Mouse (Mus musculus) stomach, embryonic 15.5 days (tissue): Measurements from ENCODE around the gene AU040320. TPM values are rescaled to one million over a fixed set of nuclear protein-coding genes. Genes with fewer than 3 reads are reported as not detected.

Experiments
- ATAC-seq: fragments of 200-750 bp; cut with Nextera tagmentation; 2 replicates; pipeline ENCODE4 v1.8.0; 2017; ENCODE audit warnings: low read depth, moderate number of reproducible peaks, moderate TSS enrichment; ENCODE audit not compliant: insufficient read depth, low FRiP score
- H3K27ac ChIP-seq: fragments of 300-500 bp; sonication (generic); 2 replicates; pipeline ENCODE4 v1.5.1; 2015; ENCODE audit warnings: mild to moderate bottlenecking, inconsistent platforms
- H3K27me3 ChIP-seq: fragments of 300-500 bp; sonication (generic); replicated peaks from 2 replicates; pipeline ENCODE4 v1.6.1; 2015; ENCODE audit warnings: inconsistent platforms
- H3K36me3 ChIP-seq: fragments of 300-500 bp; sonication (generic); 2 replicates; pipeline ENCODE4 v1.6.1; 2015; ENCODE audit warnings: inconsistent platforms
- H3K4me1 ChIP-seq: fragments of 300-500 bp; sonication (generic); 2 replicates; pipeline ENCODE4 v1.6.1; 2015; ENCODE audit warnings: inconsistent platforms
- H3K4me2 ChIP-seq: fragments of 300-500 bp; sonication (generic); 2 replicates; pipeline ENCODE4 v1.6.1; 2015; ENCODE audit warnings: mild to moderate bottlenecking, inconsistent platforms
- H3K4me3 ChIP-seq: fragments of 300-500 bp; sonication (generic); replicated peaks from 2 replicates; pipeline ENCODE4 v1.5.1; 2015; ENCODE audit warnings: inconsistent platforms
- H3K9ac ChIP-seq: fragments of 300-500 bp; sonication (generic); 2 replicates; pipeline ENCODE4 v1.6.1; 2015; ENCODE audit warnings: inconsistent platforms
- H3K9me3 ChIP-seq: fragments of 300-500 bp; sonication (generic); 2 replicates; pipeline ENCODE4 v1.6.1; 2016; ENCODE audit warnings: inconsistent platforms
- WGBS: fragments of 180-500 bp; shearing (Covaris S2); methylation state at CpG from one replicate; pipeline ENCODE4 v1.1.7; 2015; 5-methylcytosine and 5-hydroxymethylcytosine counted together
- polyA plus RNA-seq: library from polyadenylated mRNA; unstranded; fragments of >200 nt; fragmentation: Nextera tagmentation; extraction: Ambion mirVana; gene quantifications from 2 replicates; pipeline ENCODE4 v1.2.1, GENCODE M21; 2015

The AU040320 gene
- polyA plus RNA-seq: 20.2 and 29.9 TPM in 2 replicates

DNA sequence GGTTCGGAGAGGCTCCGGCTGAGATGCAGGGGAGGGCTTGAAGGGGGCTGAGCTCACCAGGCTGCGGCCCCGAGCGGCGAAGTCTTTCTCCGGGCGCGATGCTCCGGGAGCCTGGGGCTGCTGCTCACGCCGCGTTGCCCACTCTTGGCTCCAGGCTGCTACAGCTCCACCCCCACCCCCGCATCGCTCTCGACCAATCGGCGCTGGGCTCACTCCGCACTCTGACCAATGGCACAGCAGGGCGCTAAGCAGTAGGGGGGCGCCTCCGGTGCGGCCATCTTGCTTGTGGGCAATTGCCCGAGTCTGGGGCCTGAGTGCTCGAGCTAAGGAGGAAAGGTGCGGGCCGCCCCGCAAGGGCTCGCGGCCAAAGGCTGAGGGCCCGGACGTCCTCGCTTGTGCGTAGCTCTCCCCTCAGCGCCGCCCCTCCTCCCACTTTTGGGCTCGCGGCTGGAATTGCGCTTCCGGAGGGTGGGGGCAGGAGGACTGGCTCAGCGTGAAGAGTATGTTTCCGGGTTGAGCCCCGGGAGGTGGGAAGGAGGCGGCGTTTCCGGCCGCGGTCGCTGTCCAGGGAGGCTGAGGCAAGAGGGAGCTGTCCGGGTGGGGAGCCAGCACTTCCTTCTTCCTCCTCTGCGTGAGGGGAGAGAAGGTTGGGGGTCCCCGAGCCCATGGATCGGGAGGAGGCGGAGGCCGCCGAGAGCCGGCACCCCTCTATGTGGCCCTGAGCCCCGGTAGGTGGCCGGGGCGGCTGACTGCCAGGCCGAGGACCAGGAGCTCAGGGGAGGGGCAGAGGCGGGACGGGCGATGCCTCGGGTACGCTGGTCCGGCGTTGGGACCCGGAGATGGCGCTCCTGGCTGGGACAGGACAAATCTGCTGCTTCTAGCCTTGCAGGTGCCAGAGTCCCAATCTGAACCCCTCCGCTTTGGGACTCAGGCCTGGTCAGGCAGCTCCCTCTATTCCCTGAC is at the start of gene AU040320, which contains the start of gene Ncdn:
Gene AU040320, plus strand, starts transcription at position 277 of the 963 bp plus-strand sequence.
Gene Ncdn, minus strand, starts transcription at position 171 of the 963 bp plus-strand sequence.
- Histone ChIP-seq H3K4me2 (peak within 1 kb of the TSS; percentile 98), H3K36me3 (peaks cover 5% of the 10 kb centered on the region), H3K4me1 (peaks cover 33% of the 10 kb centered on the region), H3K27me3 (no peaks in the 10 kb centered on the region), H3K9me3 (no peaks in the 10 kb centered on the region), H3K4me3 (peak within 1 kb of the TSS; percentile 79), H3K27ac (peak within 1 kb of the TSS; percentile 98), H3K9ac (peak within 1 kb of the TSS; percentile 86)
- peak; percentile 98 for ATAC-seq
- WGBS: under 1% methylated on average over 69 of the region's 71 CpGs

DNA sequence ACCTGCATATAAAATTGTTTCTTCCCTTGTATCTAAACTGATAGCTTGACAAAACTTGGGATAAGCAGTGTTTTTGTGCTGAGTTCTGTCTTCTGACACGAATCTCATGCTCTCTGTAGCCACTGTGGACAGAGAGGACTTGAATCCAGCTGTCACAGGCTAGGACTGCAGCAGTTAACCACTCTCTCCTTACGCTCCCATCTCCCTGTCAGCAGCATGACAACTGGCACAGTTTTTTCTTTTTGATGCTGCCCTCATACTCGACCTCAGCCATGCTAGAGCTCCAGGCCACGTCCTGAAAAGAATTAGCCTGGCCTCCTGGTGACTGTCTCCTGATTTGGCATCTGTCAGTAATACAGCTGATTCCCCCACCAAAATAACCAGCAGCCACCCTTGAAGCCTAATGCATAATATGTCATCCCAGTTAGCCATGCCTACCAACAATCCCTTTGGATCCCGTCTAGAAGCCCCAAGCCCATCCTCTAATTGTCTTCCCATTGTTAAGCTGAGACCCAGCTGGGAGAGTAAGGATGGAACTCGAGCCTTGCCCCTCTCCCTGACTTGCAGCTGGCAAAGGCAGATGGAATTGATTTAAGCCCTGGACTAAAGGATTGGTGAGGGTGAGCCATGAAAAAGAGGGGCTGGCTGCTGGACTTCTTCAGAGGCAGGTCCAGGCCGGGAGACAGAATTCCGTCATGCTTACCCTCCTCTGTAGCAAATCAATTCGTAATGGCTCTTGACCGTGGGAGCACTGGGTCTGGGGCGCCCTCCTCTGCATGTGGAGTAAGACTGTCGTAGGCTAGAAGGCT is 46.5 kb upstream of the AU040320 start:
- H3K36me3 ChIP-seq: peaks cover 52% of the 10 kb centered on the region
- no peaks in the 10 kb centered on the region for H3K9me3 ChIP-seq
- no peak overlapping the region for H3K4me2 ChIP-seq
- no peak for ATAC-seq
- H3K4me3 ChIP-seq: no peak overlapping the region
- no peak overlapping the region for H3K9ac ChIP-seq
- 82% methylated on average over 12 of the region's 12 CpGs for WGBS
- no peak overlapping the region for H3K27ac ChIP-seq
- no peaks in the 10 kb centered on the region for H3K4me1 ChIP-seq
- no peaks in the 10 kb centered on the region for H3K27me3 ChIP-seq

DNA sequence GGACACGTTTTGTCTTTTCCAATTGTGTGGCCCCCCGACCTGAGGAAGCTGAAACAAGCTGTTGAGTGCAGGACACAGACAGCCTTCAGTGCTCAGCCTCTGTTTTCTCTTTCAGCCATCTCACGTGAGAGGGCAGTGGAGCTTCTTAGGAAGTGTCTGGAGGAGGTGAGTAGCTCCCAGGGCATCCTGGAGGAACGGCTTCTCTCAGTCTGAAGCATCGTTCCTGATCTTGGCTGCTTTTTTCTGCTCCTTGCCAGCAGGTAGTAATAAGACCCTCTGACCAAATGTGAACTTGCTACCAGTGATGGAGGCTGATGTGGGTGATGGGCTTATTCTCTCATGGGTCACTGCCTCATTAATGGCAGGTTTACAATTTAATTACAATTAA is 45.9 kb upstream of the AU040320 start:
- Histone ChIP-seq H3K36me3 (peaks cover 55% of the 10 kb centered on the region), H3K27me3 (no peaks in the 10 kb centered on the region), H3K4me2 (no peak overlapping the region), H3K4me1 (no peaks in the 10 kb centered on the region), H3K9me3 (no peaks in the 10 kb centered on the region), H3K4me3 (no peak overlapping the region), H3K27ac (no peak overlapping the region), H3K9ac (no peak overlapping the region)
- no peak for ATAC-seq
- WGBS: 86% methylated on average over 5 of the region's 5 CpGs

DNA sequence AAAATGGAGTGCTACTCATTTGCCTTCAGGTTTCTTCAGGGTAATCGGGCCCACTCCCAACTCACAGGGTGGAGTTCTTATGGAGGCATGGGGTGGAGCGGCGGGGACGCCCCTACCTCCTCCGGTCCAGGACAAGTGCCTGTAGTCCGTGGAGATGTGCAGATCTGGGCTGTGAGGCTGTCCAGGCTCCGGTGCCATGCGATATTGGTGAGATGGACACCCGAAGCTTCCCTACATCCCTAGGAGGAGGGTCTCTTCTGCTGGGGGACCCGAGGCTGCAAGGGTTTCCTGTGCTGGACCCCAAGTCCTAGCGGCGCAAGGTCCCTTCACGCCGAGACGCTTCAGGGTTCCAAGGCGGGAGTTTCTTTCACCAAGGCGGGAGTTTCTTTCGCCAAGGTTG is 21.2 kb upstream of the AU040320 start:
- Histone ChIP-seq H3K27me3 (peaks cover 77% of the 10 kb centered on the region), H3K27ac (no peak overlapping the region), H3K4me2 (peak overlapping the region; percentile 19; the same call in 1 of the 2 replicates), H3K36me3 (no peaks in the 10 kb centered on the region), H3K9me3 (no peaks in the 10 kb centered on the region), H3K4me1 (peaks cover 21% of the 10 kb centered on the region), H3K4me3 (0 out of 2 replicates have a peak overlapping the region, but pooled peaks have one; percentile 6), H3K9ac (no peak overlapping the region)
- WGBS: 4% methylated on average over 18 of the region's 18 CpGs
- no peak for ATAC-seq

DNA sequence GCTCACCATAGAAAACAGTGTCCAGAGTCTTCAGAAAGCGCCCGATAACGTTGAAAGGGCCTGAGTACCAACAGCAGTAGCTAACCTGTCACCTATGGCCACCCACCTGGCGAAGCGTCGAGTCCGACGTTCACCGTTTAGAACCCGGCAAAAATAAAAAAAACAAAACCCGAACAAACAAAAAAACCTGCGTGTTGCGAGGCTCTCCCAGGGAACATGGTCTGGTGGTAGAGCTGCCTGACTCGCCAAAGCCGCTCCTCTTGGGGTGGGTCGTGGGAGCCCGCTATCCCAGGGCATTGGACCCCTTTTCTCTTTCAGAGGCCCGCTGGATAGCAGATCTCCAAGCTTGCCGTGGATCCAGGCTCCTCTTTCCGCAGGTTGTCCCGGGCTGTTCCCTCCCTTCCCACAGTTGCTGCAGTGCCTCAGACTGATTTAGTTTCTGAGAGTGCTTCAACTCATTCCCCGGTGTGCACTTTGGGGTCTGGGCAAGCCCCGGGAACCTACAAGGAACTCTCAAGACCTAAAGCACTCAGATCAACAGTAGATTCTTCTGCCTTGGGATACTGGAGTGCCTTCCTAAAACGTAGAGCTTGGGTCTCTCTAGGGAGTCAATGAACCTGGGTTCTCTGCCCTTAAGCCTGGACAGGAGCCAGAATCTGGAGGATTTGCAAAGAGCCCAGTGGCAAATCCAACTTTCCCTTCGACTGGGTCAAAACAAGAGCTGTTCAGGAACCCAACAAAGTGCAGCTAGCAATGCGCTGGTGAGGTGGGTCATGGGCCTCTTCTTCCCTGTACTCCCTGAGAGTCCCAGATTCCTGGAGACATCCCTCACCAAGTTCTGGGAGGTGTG is 20.6 kb upstream of the AU040320 start:
- peaks cover 21% of the 10 kb centered on the region for H3K4me1 ChIP-seq
- H3K27me3 ChIP-seq: peaks cover 83% of the 10 kb centered on the region
- H3K4me3 ChIP-seq: 0 out of 2 replicates have a peak overlapping the region, but pooled peaks have one; percentile 6
- H3K9ac ChIP-seq: no peak overlapping the region
- H3K36me3 ChIP-seq: no peaks in the 10 kb centered on the region
- 5% methylated on average over 26 of the region's 26 CpGs for WGBS
- H3K9me3 ChIP-seq: no peaks in the 10 kb centered on the region
- H3K4me2 ChIP-seq: peak overlapping the region; percentile 19; the same call in 1 of the 2 replicates
- no peak overlapping the region for H3K27ac ChIP-seq
- no peak for ATAC-seq

DNA sequence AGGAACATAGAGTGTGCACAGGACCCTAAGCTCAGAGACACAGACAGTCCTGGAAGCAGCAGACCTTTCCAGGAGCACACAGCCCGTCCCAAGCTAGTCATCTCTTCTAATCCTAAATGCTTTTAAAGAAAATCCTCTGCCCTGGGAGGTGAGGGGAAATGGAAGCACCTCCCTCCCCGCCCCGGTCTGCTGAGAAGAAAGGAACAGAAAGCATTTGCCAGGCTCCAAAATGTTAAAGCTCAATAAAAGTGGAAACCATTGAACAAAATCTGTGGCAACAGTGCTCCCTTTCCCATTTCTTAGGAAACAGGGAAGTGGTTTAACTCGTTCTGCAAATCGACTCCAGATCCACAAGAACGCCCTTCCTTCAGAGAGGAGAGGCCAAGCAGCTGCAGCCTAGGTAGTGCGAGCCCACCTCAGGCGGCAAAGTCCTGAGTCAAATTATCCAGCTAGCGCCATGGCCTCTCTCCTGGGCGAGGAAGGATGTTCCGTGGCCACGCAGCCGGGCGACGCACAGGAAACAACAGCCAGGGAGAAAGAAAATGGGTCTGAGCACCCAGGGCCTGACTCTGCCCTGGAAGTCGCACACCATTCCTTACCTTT is 19.2 kb upstream of the AU040320 start:
- 4% methylated on average over 16 of the region's 16 CpGs for WGBS

DNA sequence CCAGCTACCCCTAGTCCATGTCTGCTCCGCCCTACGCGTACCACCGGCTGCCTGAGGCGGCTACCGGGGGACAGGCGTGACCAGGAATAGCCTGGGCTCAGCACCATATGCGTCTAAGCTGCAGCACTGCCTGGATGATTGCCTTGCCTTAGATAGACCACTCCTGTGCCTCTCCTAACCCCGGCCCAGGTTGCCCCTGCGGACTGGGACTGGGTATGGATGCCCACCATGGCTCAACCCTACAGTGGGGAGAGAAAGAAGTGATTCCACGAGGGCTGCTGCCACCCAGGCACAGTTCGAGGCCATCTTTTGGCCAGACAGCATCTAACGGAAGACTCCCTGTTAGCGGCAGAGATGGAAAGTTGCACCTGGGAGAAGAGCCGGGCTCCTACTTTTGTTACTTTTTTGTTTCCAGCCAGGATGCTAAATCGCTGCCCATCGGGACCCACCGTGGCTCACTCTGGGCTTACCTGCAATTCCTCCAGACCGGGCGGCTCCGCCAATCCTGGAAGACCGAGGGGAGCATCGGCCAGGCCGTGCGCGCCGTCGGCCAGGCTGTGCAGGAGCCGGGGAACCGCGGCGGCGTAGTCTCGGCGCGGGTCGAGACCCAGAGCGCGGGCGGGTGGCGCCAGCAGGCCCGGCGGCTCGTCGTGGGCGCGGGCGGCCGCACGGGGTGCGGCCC is 18.5 kb upstream of the AU040320 start:
- Histone ChIP-seq H3K9me3 (no peaks in the 10 kb centered on the region), H3K27me3 (peaks cover 95% of the 10 kb centered on the region), H3K36me3 (no peaks in the 10 kb centered on the region), H3K4me3 (peak overlapping the region; percentile 36), H3K4me2 (peak overlapping the region; percentile 57), H3K4me1 (peaks cover 21% of the 10 kb centered on the region), H3K27ac (no peak overlapping the region), H3K9ac (no peak overlapping the region)
- ATAC-seq: no peak
- WGBS: 4% methylated on average over 51 of the region's 51 CpGs

More for the DNA sequence above, 19.2 kb upstream of the AU040320 start:
- Histone ChIP-seq H3K4me1 (peaks cover 21% of the 10 kb centered on the region), H3K9me3 (no peaks in the 10 kb centered on the region), H3K4me3 (no peak overlapping the region), H3K4me2 (no peak overlapping the region), H3K27me3 (peaks cover 94% of the 10 kb centered on the region), H3K27ac (no peak overlapping the region), H3K9ac (no peak overlapping the region), H3K36me3 (no peaks in the 10 kb centered on the region)
- ATAC-seq: no peak

DNA sequence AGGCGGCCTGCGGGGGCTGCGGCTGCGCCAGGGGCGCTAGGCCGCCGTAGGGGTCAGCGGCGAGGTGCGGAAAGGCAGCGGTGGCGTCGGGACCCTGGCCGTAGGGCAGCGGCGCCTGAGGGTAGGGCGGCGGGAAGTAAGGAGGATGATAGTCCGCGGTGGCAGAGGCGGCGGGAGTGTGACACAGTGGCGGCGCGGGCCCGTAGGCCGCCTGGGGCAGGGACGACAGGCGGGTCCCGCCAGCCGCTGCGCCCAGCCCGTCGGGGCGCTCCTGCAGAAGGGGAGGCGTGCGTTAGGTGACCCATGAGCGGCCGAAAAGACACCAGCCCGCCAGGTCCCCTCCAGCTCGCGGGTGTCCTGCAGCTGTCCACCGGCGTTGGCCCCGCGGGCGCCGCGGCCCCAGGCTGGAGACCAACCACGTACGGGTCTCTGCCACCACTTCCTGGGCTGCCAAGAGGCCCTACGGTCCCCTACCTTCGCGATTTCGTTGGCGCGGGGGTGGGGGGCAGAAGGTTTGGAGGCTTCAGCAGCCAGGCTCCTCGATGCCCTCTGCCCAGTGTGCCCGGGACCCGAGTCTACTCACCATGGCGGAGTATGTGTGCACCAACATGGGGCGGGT is 17.9 kb upstream of the AU040320 start:
- Histone ChIP-seq H3K36me3 (no peaks in the 10 kb centered on the region), H3K9me3 (no peaks in the 10 kb centered on the region), H3K27me3 (peaks cover 88% of the 10 kb centered on the region), H3K9ac (no peak overlapping the region), H3K4me3 (peak overlapping the region; percentile 36), H3K27ac (no peak overlapping the region), H3K4me2 (peak overlapping the region; percentile 57), H3K4me1 (peaks cover 21% of the 10 kb centered on the region)
- 2% methylated on average over 54 of the region's 62 CpGs for WGBS
- no peak for ATAC-seq

DNA sequence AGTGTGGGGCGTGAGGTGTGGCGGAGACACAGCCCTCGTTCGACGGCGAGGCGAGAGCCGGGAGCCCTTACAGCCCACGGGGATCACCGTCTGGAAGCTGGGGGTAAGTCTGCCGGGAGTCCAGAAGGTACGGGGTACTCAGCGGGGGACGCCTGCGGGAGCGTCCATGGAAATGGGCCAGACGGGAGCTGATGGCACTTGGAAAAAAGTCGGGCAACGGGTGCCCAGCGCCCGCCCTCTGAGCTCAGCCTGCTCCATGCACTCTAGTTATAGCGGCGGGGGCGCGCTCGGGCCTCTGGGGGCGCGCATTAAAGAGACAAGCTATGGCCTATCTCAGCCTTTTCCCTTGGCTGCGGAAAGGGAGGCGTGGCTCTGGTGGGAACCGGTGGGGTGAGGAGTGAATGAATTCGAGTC is 17.3 kb upstream of the AU040320 start, which contains the start of gene Tfap2e:
Gene Tfap2e, minus strand, starts transcription at position 240 of the 414 bp plus-strand sequence.
- no peak for ATAC-seq
- peaks cover 83% of the 10 kb centered on the region for H3K27me3 ChIP-seq
- no peak within 1 kb of the TSS for H3K9ac ChIP-seq
- peak within 1 kb of the TSS; percentile 57 for H3K4me2 ChIP-seq
- H3K36me3 ChIP-seq: no peaks in the 10 kb centered on the region
- peak within 1 kb of the TSS; percentile 36 for H3K4me3 ChIP-seq
- H3K27ac ChIP-seq: no peak within 1 kb of the TSS
- H3K4me1 ChIP-seq: peaks cover 21% of the 10 kb centered on the region
- no peaks in the 10 kb centered on the region for H3K9me3 ChIP-seq
- WGBS: 2% methylated on average over 32 of the region's 32 CpGs
